Mouse (Mus musculus) MEL (cell line): Measurements from ENCODE around the gene Hpca. TPM values are rescaled to one million over a fixed set of nuclear protein-coding genes. Genes with fewer than 3 reads are reported as not detected.

Experiments
- DNase-seq: peaks from one replicate; pipeline ENCODE4 v3.0.0; 2011; ENCODE audit warnings: low read depth, low spot score
- H3K27ac ChIP-seq: 2 replicates; pipeline ENCODE4 v1.5.1; 2012; ENCODE audit warnings: low read depth, mild to moderate bottlenecking, control low read depth, low read length, moderate library complexity; ENCODE audit not compliant: control insufficient read depth
- H3K27me3 ChIP-seq, 2 experiments: fragments of 150-350 bp in 1 of 2; sonication (generic) in 1 of 2; 2 replicates each; pipeline ENCODE4 v1.6.1; 2012; ENCODE audit warnings: low read length in 2 of 2, mild to moderate bottlenecking in 2 of 2, improper control_type of control experiment in 1 of 2, moderate library complexity in 1 of 2; ENCODE audit not compliant: insufficient read depth in 2 of 2, control insufficient read depth in 1 of 2
- H3K36me3 ChIP-seq, 2 experiments: 2 replicates each; pipeline ENCODE4 v1.6.1; 2012 to 2014; ENCODE audit warnings: low read length in 2 of 2, improper control_type of control experiment in 1 of 2, inconsistent platforms in 1 of 2, mild to moderate bottlenecking in 1 of 2; ENCODE audit not compliant: insufficient read depth in 2 of 2, control insufficient read depth in 1 of 2
- H3K4me1 ChIP-seq, 2 experiments: fragments of 150-350 bp in 1 of 2; sonication (generic) in 1 of 2; 2 replicates each; pipeline ENCODE4 v1.6.1; 2012; ENCODE audit warnings: low read length in 2 of 2, improper control_type of control experiment in 1 of 2, mild to moderate bottlenecking in 1 of 2; ENCODE audit not compliant: insufficient read depth in 2 of 2, control insufficient read depth in 1 of 2
- H3K4me3 ChIP-seq, 2 experiments: fragments of 150-350 bp in 1 of 2; sonication (generic) in 1 of 2; 2 replicates each; pipeline ENCODE4 v1.5.1; 2012; ENCODE audit warnings: low read depth in 2 of 2, low read length in 2 of 2, mild to moderate bottlenecking in 2 of 2, moderate library complexity in 2 of 2, control low read depth in 1 of 2, improper control_type of control experiment in 1 of 2; ENCODE audit not compliant: control insufficient read depth in 1 of 2, insufficient read depth in 1 of 2
- H3K79me2 ChIP-seq: 2 replicates; pipeline ENCODE4 v1.6.1; 2012; ENCODE audit warnings: mild to moderate bottlenecking, low read length, moderate library complexity; ENCODE audit not compliant: control insufficient read depth, poor library complexity, insufficient read depth
- H3K9ac ChIP-seq: 2 replicates; pipeline ENCODE4 v1.6.1; 2012; ENCODE audit warnings: low read depth, mild to moderate bottlenecking, control low read depth, low read length, moderate library complexity; ENCODE audit not compliant: control insufficient read depth, poor library complexity, severe bottlenecking
- H3K9me3 ChIP-seq: fragments of 150-350 bp; sonication (generic); replicated peaks from 2 replicates; pipeline ENCODE4 v1.6.1; 2012; ENCODE audit warnings: mild to moderate bottlenecking, low read length, improper control_type of control experiment, moderate library complexity; ENCODE audit not compliant: insufficient read depth
- BHLHE40 ChIP-seq: IDR thresholded peaks from 2 replicates; pipeline ENCODE4 v1.6.1; 2012; ENCODE audit warnings: low read depth, mild to moderate bottlenecking, inconsistent platforms, low read length, improper control_type of control experiment, borderline replicate concordance
- CTCF ChIP-seq, 3 experiments: IDR thresholded peaks in 2 of 3; conservative IDR thresholded peaks in 1 of 3; 2 replicates each; pipeline ENCODE4 v1.5.1; 2011 to 2012; ENCODE audit warnings: low read length in 3 of 3, low read depth in 2 of 3, mild to moderate bottlenecking in 2 of 3, improper control_type of control experiment in 1 of 3, inconsistent platforms in 1 of 3, mixed read lengths in 1 of 3, moderate library complexity in 1 of 3; ENCODE audit not compliant: control insufficient read depth in 1 of 3, insufficient read depth in 1 of 3, poor library complexity in 1 of 3, severe bottlenecking in 1 of 3
- E2F4 ChIP-seq: IDR thresholded peaks from 2 replicates; pipeline ENCODE4 v1.6.1; 2011; ENCODE audit warnings: low read depth, low read length, improper control_type of control experiment, borderline replicate concordance
- ETS1 ChIP-seq: IDR thresholded peaks from 2 replicates; pipeline ENCODE4 v1.6.1; 2012; ENCODE audit warnings: low read depth, mild to moderate bottlenecking, inconsistent platforms, low read length, improper control_type of control experiment, moderate library complexity
- MYB ChIP-seq: IDR thresholded peaks from 2 replicates; pipeline ENCODE4 v1.6.1; 2011; ENCODE audit warnings: mild to moderate bottlenecking, low read depth, low read length, improper control_type of control experiment
- POLR2AphosphoS2 ChIP-seq: IDR thresholded peaks from 2 replicates; pipeline ENCODE4 v1.6.1; 2011; ENCODE audit warnings: low read length, improper control_type of control experiment
- SIN3A ChIP-seq: IDR thresholded peaks from 2 replicates; pipeline ENCODE4 v1.6.1; 2012; ENCODE audit warnings: low read length, improper control_type of control experiment, inconsistent platforms
- SMC3 ChIP-seq: IDR thresholded peaks from 2 replicates; pipeline ENCODE4 v1.6.1; 2011; ENCODE audit warnings: low read depth, low read length, improper control_type of control experiment
- TBP ChIP-seq: IDR thresholded peaks from 2 replicates; pipeline ENCODE4 v1.8.0; 2011; ENCODE audit warnings: low read depth, low read length, improper control_type of control experiment
- UBTF ChIP-seq: IDR thresholded peaks from 2 replicates; pipeline ENCODE4 v1.6.1; 2012; ENCODE audit warnings: low read depth, mild to moderate bottlenecking, inconsistent platforms, low read length, improper control_type of control experiment, moderate library complexity, borderline replicate concordance; ENCODE audit not compliant: insufficient read depth
- USF2 ChIP-seq, 2 experiments: IDR thresholded peaks; 2 replicates each; pipeline ENCODE4 v1.6.1; 2011 to 2012; ENCODE audit warnings: improper control_type of control experiment in 2 of 2, low read length in 2 of 2, borderline replicate concordance in 1 of 2, inconsistent platforms in 1 of 2, low read depth in 1 of 2, mild to moderate bottlenecking in 1 of 2; ENCODE audit not compliant: insufficient read depth in 1 of 2
- ZC3H11A ChIP-seq: IDR thresholded peaks from 2 replicates; pipeline ENCODE4 v1.6.1; 2012; ENCODE audit warnings: low read depth, mild to moderate bottlenecking, inconsistent platforms, low read length, improper control_type of control experiment
- ZMIZ1 ChIP-seq: IDR thresholded peaks from 2 replicates; pipeline ENCODE4 v1.6.1; 2012; ENCODE audit warnings: low read depth, mild to moderate bottlenecking, inconsistent platforms, low read length, improper control_type of control experiment, moderate library complexity
- polyA plus RNA-seq, 2 experiments: library from polyadenylated mRNA; stranded (reverse) in 1 of 2; unstranded in 1 of 2; fragments of >175 nt in 1 of 2; fragments of >200 nt in 1 of 2; gene quantifications; 2 replicates each; pipeline versions ENCODE4 v1.2.1 to v1.2.4; 2012; ENCODE audit warnings: low replicate concordance in 2 of 2, low read depth in 1 of 2; ENCODE audit not compliant: insufficient read length in 2 of 2, insufficient read depth in 1 of 2, missing spikeins in 1 of 2
- total RNA-seq: library from RNA; depleted of rRNA; stranded (reverse); fragments of 300-350 nt; gene quantifications from 2 replicates; pipeline ENCODE4 v1.2.3, GENCODE M21; 2012

Gene Hpca
- total and polyA plus RNA-seq, 3 experiments: 0.39 to 1.1 TPM; not detected in 1

DNA sequence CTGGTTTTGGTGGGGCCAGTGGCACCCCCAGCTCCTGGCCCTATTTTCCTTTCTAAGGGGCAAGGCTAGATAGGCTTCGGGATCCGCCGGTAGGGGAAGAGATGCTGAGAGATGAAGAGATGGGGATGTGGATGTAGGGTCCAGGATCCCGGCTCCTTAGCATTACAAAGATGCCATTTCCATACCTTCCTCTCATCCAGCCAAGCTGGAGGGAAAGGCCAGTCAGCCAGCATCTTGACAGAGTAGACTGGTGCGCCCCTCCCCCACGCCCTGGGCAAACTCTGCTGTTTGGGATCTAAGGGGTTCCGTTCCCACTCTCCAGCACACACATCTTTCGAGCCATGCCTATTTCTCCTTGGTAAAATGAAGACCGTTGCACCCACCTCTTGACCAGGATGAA lies 15.8 kb downstream of the Hpca start:
- H3K79me2 ChIP-seq: no peaks in the 10 kb centered on the region
- DNase-seq: no peak
- H3K9ac ChIP-seq: no peak overlapping the region
- no peak overlapping the region for H3K4me3 ChIP-seq
- H3K9me3 ChIP-seq: no peaks in the 10 kb centered on the region
- TF ChIP-seq ETS1: no peak
- TF ChIP-seq CTCF (IDR thresholded peaks at IDR 0.05 in 2 of 3, conservative IDR thresholded peaks at IDR 0.05 in 1 of 3; ENCODE audit: control insufficient read depth in 1 of 3, insufficient read depth in 1 of 3, low read depth in 2 of 3, low read length in 3 of 3, poor library complexity in 1 of 3, severe bottlenecking in 1 of 3): no peak
- no peak for TF ChIP-seq SIN3A
- no peak for TF ChIP-seq TBP
- TF ChIP-seq BHLHE40: no peak
- TF ChIP-seq SMC3: no peak
- no peak for TF ChIP-seq MYB
- TF ChIP-seq USF2 (IDR thresholded peaks at IDR 0.05; ENCODE audit: borderline replicate concordance in 1 of 2, insufficient read depth in 1 of 2, low read depth in 1 of 2, low read length in 2 of 2): no peak
- TF ChIP-seq ZC3H11A: no peak
- H3K27me3 ChIP-seq: peaks cover 0 to 2% of the 10 kb centered on the region in 2 experiments; a peak in 1 of 4 replicates
- H3K36me3 ChIP-seq: no peaks in the 10 kb centered on the region
- H3K27ac ChIP-seq: no peak overlapping the region
- H3K4me1 ChIP-seq: no peaks in the 10 kb centered on the region

DNA sequence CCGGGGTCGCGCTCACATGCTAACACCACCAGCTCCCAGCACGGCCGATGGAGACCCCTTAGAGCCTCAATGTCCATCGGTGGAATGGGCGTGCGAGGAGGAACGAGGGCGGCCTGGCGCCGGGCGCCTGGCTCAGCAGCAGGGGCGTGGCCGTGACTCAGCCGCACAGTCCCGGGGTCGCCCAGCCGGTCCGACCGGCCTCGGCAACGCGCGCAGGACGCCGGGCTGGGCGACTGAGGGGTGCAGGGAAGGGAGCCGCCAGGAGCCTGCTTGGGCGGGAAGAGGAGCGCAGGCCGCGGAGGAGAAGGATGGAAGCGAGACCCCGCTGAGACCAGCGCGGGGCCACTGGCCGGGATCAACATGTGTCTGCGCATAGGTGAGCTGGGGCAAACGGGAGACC lies 16.5 kb downstream of the Hpca start, which contains the start of gene Tmem54:
Tmem54 (plus strand) TSS at position 193 of the 400 bp plus-strand sequence.
- H3K27ac ChIP-seq: no peak within 1 kb of the TSS

DNA sequence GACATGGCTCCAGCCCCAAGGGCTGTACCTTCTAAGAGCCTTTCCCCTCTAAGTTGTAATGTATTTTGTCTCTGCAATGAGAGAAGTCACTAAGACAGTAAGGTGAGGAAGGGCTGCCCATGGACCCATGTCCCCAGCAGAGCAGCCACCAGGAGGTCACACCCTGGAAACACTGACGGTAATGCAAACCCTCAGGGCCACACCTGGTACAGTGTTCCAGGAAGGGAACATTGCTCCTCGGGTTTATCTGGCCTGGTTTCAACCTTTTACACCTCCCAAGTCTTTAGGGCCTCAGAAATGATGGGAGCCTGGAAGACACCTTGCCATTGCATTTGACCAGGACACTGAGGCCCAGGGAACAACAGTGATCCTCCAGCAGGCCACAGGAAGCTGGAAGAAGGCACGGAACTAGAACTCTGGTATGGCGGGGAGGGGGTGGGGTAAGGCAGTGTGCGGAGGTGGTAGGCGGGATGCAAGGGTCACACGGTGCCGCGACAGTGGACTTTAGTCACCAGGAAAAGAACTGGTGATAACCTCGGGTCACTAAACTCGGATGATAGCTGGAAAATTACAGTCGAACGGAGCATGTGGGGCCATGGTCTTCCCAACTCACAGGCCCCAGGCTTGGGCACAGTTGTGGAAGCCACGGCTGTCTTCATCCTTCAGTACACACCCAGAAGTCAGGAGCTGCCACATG lies 19.6 kb downstream of the Hpca start:
- H3K9me3 ChIP-seq: no peaks in the 10 kb centered on the region
- no peak overlapping the region for H3K9ac ChIP-seq
- H3K4me1 ChIP-seq: no peaks in the 10 kb centered on the region
- no peaks in the 10 kb centered on the region for H3K36me3 ChIP-seq
- peaks cover 0 to under 1% of the 10 kb centered on the region in 2 experiments; a peak in 1 of 4 replicates for H3K27me3 ChIP-seq
- no peak overlapping the region for H3K4me3 ChIP-seq
- H3K79me2 ChIP-seq: no peaks in the 10 kb centered on the region
- DNase-seq: no peak
- H3K27ac ChIP-seq: no peak overlapping the region
- TF ChIP-seq BHLHE40 (no peak), ZC3H11A (no peak), POLR2AphosphoS2 (no peak), ZMIZ1 (no peak), E2F4 (no peak)

More for the DNA sequence above, 16.5 kb downstream of the Hpca start, which contains the start of gene Tmem54:
- peaks cover 0 to 2% of the 10 kb centered on the region in 2 experiments; a peak in 1 of 4 replicates for H3K27me3 ChIP-seq
- no peak within 1 kb of the TSS for H3K9ac ChIP-seq
- no peak for DNase-seq
- no peak for TF ChIP-seq UBTF
- H3K36me3 ChIP-seq: no peaks in the 10 kb centered on the region
- H3K4me1 ChIP-seq: no peaks in the 10 kb centered on the region
- H3K9me3 ChIP-seq: no peaks in the 10 kb centered on the region
- H3K4me3 ChIP-seq: no peak within 1 kb of the TSS
- H3K79me2 ChIP-seq: no peaks in the 10 kb centered on the region
